Mouse (Mus musculus) E14TG2a.4 (cell line): ENCODE results near the gene Psmd4.

Source experiments
- CTCF ChIP-seq: conservative IDR thresholded peaks from 2 replicates; pipeline ENCODE4 v1.5.1; 2014; ENCODE audit warnings: low read length
- NANOG ChIP-seq: IDR thresholded peaks from 2 replicates; pipeline ENCODE4 v1.6.1; 2014; ENCODE audit warnings: borderline replicate concordance, low read length, mixed read lengths
- POU5F1 ChIP-seq: IDR thresholded peaks from 2 replicates; pipeline ENCODE4 v1.6.1; 2014; ENCODE audit warnings: low read length, borderline replicate concordance

- TF ChIP-seq CTCF (no peak), POU5F1 (no peak), NANOG (no peak)
Measured at GRCm38 (mm10) chr3:95029953-95030352, 12.5 kb downstream of the Psmd4 start.
